Mouse (Mus musculus): ENCODE results near the gene Wdr62.

Gene Wdr62

DNA sequence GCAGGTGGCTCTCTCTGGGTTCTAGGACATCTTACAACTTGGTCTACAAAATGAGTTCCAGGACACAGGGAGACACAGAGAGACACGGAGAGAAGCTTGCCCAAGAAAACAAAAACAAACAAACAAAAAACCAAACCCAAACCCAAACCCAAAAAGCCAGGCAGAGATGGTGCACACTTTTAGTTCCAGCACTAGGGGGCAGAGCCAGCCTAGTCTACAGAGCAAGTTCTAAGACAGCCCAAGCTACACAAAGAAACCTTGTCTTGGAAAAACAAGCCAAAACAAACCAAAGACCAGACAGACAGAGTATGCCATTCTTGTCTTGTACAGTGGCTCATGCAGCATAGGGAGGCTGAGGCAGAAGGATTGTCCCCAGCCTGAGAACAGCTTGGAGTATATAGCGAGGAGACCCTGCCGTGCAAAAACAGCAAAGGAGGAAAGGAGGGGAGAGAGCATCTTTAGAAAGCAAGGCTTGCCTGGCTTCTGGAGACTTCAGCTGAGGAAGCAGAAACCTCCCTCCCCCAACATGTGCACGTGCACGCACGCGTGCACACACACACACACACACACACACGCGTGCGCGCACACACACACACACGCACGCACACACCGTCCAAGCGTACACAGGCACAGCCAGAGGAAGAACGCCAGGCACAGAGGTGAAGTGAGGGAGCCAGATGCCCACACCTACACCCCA is 26.0 kb upstream of the Wdr62 start:
- peak; percentile 52 for DNase-seq (ENCODE audit: low read depth, low spot score)

DNA sequence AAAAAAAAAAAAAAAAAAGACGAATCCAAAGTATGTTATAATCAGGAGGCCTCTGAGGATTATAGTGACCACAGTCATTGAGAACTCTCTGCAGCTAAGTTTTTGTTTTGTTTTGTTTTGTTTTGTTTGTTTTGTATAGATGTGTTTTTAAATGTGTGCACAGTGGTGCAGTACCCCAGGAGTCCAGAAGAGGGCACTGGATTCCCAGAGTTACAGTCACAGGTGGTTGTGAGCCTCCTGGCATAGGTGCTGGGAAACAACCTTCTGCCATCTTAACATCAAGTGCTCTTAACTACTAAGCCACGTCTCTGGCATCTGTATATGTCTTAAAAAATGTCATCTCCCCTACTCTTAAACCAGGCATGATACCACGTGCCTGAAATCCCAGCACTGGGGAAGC is 20.7 kb upstream of the Wdr62 start:
- peak; percentile 67 for DNase-seq (ENCODE audit: low read depth, low spot score)

DNA sequence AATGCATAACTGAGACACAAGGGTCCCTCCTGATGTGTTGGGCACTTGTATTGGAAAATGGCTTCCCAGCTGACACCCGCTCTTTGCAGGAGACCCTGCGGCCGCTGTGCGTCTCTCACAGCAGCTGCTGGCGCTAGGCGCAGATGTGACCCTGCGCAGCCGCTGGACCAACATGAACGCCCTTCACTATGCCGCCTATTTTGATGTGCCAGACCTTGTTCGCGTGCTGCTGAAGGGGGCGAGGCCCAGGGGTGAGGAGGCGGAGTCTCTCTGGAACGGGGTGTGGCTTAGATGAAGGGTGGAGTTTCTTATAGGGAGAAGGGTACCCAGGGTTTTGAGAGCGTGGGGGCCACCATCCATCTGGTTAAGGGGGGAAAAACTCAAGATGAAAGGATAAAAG is 17.0 kb upstream of the Wdr62 start:
- DNase-seq (ENCODE audit: low read depth, low spot score), result no peak

DNA sequence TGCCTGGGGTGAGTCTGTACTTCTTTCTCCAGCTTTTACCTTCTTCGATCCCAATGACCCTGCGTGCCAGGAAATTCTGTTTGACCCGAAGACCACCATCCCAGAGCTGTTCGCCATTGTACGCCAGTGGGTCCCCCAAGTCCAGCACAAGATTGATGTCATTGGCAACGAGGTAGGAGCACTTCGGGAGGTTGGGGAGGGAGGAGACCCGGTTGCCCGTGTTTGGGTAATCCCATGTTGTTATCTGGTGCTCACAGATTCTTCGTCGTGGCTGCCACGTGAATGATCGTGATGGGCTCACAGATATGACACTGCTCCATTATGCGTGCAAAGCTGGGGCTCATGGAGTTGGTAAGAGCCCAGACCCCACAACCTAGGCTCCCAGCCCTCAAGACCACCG is 16.6 kb upstream of the Wdr62 start:
- no peak for DNase-seq (ENCODE audit: low read depth, low spot score)

DNA sequence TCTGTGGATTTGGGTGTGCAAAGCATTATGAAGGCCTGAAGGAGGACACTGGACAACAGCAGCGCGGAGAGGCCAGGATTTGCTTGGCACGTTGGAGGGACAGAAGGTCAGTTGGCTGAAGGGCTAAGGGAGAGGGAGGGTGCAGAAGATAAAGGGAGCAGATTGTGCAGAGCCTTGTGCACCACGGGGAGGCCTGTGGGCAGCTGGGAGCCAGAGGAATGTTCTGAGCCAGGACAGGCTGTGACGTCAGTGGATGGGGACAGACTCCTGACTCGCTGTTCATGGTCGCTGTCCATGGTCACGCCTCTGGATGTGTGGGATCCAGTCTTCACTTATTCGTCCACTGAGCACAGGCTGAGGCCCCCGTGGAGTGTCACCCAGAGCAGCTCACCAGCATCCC is 14.9 kb upstream of the Wdr62 start:
- DNase-seq (ENCODE audit: low read depth, low spot score), result no peak

DNA sequence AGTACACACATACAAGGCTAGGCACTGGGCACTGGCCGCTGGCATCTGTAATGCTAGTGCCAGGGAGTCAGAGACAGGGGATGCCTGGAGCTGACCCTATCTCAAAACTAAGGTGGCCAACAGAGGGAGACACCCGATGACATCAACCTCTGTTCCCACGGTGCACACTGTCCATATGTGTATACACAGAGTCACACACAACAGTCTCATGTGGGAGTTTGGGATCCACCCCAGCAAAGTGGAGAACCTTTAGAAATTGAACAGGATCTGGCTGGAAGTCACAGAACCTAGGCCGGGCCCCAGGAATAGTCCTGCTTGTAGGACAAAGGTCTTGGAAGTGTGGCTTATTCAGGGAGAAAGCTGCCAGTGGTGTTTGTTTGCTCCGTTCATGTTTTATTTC is 14.1 kb upstream of the Wdr62 start:
- no peak for DNase-seq (ENCODE audit: low read depth, low spot score)

DNA sequence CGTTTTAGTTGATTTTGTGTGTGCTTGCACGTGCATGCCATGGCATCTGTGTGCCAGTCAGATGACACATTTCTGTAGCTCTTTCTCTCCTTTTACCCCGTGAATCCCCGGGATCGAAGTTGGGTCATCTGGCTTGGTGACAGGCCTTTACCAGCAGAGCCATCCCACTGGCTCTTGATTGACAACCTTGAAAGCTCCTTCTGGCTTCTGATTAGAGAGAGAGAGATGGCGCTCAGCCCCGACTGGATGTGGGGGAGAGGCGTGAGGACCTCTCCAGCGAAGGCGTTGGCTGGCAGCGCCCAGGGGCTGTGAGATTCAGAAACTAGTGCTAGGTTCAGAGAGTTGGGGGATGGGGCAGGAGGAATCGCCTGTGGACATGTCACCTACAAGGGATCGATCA is 13.6 kb upstream of the Wdr62 start:
- no peak for DNase-seq (ENCODE audit: low read depth, low spot score)

DNA sequence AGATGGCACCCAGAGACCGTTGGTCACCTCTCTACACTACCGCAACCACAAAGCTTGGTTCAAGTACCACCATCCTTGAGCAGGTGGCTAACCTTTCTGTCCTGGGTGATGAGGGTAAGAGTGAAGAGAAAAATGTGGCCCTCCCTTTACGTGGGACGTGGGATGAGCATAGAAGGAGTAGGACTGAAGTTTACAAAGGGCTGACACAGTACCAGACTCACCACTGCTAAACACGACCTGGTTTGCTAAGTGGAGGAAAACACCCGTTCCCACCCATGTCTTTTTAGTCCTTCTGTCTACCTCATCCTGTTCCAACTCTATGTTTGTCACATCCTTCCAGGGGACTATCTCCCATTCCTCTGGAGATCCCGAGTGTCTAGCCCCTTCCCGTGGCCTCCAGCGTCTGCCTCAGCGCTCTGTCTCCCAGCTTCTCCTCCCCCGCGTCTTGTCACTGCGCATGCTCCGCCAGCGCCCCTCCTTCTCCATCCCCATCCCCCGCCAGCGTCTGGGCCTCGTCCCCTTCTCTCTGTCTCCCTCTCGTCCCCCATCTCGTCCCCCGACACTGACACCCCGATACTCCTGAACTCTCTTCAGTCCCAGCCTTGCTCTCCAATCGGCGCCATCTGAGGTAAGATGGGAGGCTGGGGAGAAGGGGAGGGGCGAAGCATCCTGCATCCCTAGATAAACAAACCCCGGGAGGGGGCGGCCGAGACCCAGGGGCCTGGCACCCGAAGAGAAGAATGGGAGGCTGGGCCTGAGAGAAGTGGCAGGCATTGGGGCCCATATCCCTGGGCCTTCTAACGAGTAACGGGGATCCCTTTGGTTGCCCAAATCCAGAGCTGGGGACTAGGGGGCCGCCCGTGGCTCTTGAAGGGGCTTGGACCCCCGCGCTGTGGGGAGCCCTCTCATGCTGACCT is 11.3 kb upstream of the Wdr62 start, which contains the start of gene Clip3:
Gene Clip3 (plus strand): TSS at position 514 of the 917 bp plus-strand sequence.
- DNase-seq (ENCODE audit: low read depth, low spot score), result no peak

GRCm38 (mm10) chr7:30289714-30290399 is 9.6 kb upstream of the Wdr62 start:
- no peak for DNase-seq (ENCODE audit: low read depth, low spot score)

DNA sequence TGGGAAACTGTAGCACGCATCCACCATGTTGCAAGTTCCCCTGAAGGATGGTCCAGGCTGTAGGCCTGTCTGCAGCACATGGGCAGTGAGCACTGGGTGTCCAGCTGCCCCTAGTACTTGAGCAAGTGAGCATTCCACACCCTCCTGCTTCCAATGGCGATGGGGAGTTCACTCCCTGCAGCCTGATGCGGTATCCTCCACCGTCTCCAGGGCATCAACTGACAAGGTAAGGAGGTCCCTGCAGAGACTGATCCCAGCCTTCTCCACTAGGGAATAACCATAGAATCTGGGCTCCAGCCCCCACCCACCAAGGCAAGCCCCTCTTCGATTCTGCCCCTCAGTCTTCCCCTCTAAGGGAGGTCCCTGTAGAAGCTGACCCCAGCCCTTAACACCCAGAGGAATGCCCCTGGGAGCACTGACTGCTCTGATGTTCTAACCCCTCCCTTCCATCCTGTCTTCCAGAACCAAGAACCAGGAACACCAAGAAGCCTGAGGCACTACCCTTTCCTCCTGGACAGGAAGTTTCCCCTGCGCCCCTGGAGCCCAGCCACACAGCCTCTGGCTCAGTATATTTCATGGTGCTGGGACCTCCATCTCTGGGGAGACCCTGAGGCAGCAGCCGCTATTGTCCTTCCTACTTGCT is 9.0 kb upstream of the Wdr62 start:
- no peak for DNase-seq (ENCODE audit: low read depth, low spot score)

DNA sequence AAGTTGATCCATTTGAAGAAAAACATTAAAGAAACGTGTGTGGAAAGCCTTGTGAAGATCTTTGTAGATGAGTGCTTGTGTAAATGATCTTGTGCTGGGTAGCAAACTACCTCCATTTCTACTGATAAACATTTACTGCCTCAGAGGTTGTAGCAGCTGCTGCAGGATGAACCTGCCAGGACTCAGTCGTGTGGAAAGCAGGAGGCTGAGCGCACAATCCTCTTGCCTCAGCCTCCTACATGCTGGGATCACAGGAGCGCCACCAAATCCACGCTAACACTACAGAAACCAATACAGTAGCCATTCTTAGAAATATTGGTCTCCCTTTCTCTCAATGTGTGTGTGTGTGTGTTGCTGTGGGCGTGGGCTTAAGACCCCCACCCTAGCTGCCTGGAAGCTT is 7.8 kb upstream of the Wdr62 start:
- no peak for DNase-seq (ENCODE audit: low read depth, low spot score)

DNA sequence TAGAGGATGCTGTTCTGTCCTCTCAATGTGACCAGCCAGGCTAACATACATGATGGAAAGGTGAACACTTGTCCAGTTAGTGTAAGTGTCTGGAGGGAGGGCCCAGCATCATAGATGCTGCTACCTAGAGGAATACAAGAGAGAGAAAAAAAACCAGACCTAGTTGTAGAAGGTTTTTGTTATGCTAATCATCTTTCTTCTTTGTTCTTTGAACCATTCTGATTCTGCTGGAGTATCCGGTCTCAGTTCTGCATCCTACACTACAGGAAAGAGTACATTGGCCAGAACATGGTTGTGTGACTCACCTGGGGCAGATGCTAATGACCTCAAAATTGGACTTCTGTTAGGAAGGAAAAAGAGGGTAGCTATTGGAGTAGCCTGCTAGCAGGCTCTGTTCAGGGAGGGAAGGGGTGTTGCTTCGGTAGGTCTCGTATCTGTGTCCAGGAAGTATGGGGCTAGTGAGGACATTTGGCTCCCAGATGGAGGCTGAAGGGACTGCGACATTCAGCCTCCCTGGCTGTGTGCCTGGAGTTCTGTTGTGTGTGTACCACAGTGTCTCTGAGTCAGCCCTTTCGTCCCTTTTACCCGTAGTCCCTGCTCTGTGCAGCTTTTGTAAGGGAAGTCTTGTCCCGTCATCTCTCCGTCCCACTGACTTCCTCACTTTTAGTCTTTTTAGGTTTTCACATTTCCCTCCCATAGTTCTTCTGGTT is 6.6 kb upstream of the Wdr62 start:
- no peak for DNase-seq (ENCODE audit: low read depth, low spot score)

DNA sequence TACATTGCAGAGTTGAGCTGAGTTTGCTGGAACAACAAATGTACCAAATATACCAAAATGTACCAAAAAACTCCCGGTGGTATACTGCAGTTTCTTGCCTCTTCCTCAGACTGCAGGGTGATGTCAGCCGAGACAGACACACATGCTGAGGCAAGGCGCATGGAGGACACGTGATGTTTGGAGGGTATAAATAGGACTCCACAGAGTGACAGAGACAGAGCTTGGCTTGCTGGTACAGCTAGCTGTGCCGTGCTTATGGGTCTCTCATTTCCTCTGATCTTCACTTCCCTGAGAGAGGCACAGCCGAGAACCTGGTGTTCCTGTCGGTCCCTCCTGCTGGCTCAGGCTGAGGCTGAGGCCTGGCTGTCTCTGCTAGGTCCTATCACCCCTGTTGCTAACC is 2.5 kb upstream of the Wdr62 start:
- DNase-seq (ENCODE audit: low read depth, low spot score), result no peak

GRCm38 (mm10) chr7:30281522-30281921 is 1.3 kb upstream of the Wdr62 start:
- DNase-seq (ENCODE audit: low read depth, low spot score), result no peak

DNA sequence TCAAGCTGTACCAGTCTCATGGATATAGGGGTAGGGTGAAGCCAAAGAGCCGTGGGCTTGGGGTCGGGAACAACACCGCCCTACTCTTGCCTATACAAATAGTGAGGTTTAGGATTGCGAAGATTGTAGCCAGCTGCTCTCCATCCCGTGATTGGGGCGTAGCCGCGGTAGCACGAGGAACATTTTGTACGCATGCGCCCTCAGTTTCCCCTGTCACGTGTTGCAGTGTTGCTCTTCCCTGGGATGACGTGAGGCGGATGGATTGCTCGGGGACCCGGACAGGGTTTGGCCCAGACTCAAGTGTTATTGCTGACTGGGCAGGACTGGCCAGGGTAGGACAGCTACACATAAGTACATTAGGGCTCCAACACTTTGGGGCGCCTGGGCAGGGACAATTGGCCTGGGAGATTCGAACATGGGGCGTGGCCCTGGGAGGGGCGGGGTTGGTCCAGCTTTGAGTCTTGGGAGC is 485 bp upstream of the Wdr62 start:
- DNase-seq (ENCODE audit: low read depth, low spot score), result peak; percentile 91

GRCm38 (mm10) chr7:30279536-30279935 is 683 bp downstream of the Wdr62 start:
- no peak for DNase-seq (ENCODE audit: low read depth, low spot score)

- no peak for DNase-seq (ENCODE audit: low read depth, low spot score)
Observed at GRCm38 (mm10) chr7:30278911-30279310, 1.3 kb downstream of the Wdr62 start.

- DNase-seq (ENCODE audit: low read depth, low spot score), result no peak
Observed at GRCm38 (mm10) chr7:30274383-30274782, 5.8 kb downstream of the Wdr62 start.

DNA sequence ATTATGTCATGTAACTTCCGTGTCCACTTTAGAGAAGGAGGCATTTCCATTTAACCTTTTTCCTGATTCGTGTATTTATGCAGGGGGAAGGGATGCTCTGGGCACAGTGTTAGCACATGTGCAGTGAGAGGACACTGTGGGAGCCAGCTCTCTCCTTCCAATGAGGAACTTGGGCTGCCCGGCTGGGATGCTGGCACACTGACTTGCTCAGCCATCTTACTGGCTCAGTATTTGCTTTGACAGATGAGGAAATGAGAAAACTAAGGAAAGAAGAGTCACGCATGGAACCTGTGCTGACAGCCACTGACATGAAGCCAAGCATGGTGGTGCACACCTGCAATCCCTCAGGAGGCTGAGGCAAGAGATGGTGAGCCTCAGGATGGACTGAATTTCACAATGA is 10.6 kb downstream of the Wdr62 start:
- DNase-seq (ENCODE audit: low read depth, low spot score), result no peak

DNA sequence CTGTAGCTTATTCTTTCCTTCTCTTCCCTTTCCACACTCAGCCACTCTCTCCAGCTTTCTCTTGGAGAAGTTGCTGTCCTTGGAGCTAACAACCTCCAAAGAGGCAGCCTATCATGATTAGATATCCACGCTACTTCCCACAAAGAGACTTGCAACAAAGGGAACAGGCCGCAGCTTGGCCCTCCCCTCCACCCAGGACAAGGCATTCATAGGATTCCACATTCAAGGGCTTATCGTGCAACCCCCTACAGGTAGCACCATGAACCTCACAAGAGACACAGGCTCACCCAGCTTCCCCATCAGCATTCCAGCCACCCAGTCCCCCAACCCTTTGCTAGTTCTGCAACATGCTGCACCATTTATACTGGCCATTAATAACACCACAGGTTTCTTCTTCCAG is 13.4 kb downstream of the Wdr62 start:
- no peak for DNase-seq (ENCODE audit: low read depth, low spot score)

GRCm38 (mm10) chr7:30265935-30266334 is 14.3 kb downstream of the Wdr62 start:
- no peak for DNase-seq (ENCODE audit: low read depth, low spot score)
